Mouse (Mus musculus): ENCODE measurements around the gene Fbxo36. TPM values are rescaled to one million over a fixed set of nuclear protein-coding genes. Genes with fewer than 3 reads are reported as not detected.

Gene Fbxo36
- polyA plus RNA-seq, 1 experiment from 2014 or later = 28.9 TPM

DNA sequence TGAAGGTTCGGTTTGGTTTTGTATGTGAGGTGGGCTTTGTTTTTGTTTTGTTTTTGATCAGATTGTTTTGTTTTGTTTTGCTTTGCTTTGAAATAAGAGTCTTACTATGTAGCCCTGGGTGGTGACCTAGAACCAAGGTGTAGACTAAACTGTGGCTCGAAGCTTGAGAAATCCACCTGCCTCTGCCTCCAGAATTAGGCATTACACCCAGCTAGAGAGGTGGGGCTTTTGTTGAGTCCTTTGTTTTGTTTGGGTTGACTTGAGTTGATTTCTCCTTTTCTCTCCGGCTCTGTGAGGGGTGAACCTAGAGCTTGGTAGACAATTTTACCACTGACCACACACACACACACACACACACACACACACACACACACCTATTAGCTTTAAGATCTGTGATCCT is 1.4 kb downstream of the Fbxo36 start:
- H3K27ac ChIP-seq (replicated peaks) = no peak overlapping the region
- H3K4me2 ChIP-seq (replicated peaks) = peak overlapping the region; percentile 65; the same call in 1 of the 2 replicates
- H3K4me1 ChIP-seq = peaks cover 5% of the 10 kb centered on the region; the same call in 1 of the 2 replicates
- no peaks in the 10 kb centered on the region for H3K27me3 ChIP-seq
- ATAC-seq (ENCODE audit: insufficient number of reproducible peaks, low FRiP score, low TSS enrichment, low read depth) = no peak
- no peak overlapping the region for H3K9ac ChIP-seq
- H3K9me3 ChIP-seq (replicated peaks) = no peaks in the 10 kb centered on the region
- H3K36me3 ChIP-seq = no peaks in the 10 kb centered on the region
- peak overlapping the region; percentile 93 for H3K4me3 ChIP-seq (replicated peaks)
- WGBS = 61% methylated on average over 3 of the region's 3 CpGs

DNA sequence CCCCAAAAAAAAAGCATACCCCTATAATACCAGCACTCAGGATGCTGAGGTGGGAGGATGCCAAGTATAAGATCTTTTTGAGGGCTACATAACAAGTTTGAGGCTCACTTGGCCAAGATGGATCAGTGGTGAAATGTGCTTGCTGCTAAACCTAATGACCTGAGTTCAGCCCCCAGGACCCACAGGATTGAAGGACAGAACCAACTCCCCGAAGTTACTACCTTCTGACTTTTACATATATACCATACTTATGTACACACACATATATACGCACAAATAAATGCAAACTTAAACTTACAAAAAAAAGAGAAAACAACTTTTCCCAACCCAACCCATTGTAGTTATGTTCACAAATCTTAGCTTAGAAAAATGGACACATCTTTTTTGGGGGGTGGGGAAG is 3.7 kb downstream of the Fbxo36 start:
- Histone ChIP-seq H3K27ac (replicated peaks) (no peak overlapping the region), H3K9ac (no peak overlapping the region), H3K4me2 (replicated peaks) (no peak overlapping the region), H3K36me3 (no peaks in the 10 kb centered on the region), H3K4me3 (replicated peaks) (no peak overlapping the region), H3K27me3 (no peaks in the 10 kb centered on the region), H3K4me1 (no peaks in the 10 kb centered on the region), H3K9me3 (replicated peaks) (no peaks in the 10 kb centered on the region)
- ATAC-seq (ENCODE audit: insufficient number of reproducible peaks, low FRiP score, low TSS enrichment, low read depth) = no peak
- WGBS = 91% methylated on average over 2 of the region's 2 CpGs

DNA sequence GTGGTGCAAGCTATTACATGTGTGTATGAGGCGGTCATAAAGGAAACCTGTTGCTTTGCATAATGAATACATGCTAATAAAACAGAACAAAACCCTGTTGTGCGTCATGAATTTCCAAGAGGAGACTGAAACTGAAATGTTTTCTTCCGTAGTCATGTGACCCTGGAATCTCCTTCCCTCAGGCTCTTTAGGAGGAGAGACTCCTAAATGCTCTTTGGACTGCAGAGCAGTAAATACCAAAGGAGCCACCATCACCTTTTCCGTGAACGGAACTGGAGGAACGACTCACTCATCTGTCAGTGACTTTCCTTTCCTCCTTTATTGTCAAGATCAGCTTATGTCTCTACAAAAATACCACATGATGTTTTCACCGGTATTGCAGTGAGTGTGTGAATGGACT is 8.1 kb downstream of the Fbxo36 start:
- Histone ChIP-seq H3K9ac (no peak overlapping the region), H3K4me2 (replicated peaks) (no peak overlapping the region), H3K4me3 (replicated peaks) (no peak overlapping the region), H3K9me3 (replicated peaks) (no peaks in the 10 kb centered on the region), H3K4me1 (no peaks in the 10 kb centered on the region), H3K36me3 (peaks cover 4% of the 10 kb centered on the region; the same call in 1 of the 2 replicates), H3K27ac (replicated peaks) (no peak overlapping the region), H3K27me3 (no peaks in the 10 kb centered on the region)
- ATAC-seq (ENCODE audit: insufficient number of reproducible peaks, low FRiP score, low TSS enrichment, low read depth) = no peak
- WGBS = 79% methylated on average over 7 of the region's 7 CpGs

DNA sequence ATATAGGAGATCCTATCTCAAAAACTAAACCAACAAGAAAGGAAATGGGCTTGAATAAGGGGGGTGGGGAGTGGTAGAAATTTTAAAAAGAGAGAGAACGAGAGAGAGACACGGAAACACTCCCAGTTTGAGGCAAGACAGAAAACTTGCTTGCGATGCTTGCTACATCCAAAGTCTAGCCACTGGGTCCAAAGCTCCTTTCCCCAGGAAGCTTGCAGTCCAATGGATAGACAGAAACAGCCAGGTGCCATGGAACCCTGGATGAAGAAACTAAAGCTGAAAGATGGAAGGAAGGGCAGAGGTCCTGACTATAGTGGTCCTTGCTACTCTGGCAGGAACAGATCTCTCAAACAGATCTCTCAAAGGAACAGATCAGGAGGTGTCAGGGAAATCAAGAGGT is 8.7 kb downstream of the Fbxo36 start:
- Histone ChIP-seq H3K9me3 (replicated peaks) (no peaks in the 10 kb centered on the region), H3K27me3 (no peaks in the 10 kb centered on the region), H3K36me3 (peaks cover 4% of the 10 kb centered on the region; the same call in 1 of the 2 replicates), H3K4me1 (no peaks in the 10 kb centered on the region), H3K4me2 (replicated peaks) (no peak overlapping the region), H3K9ac (no peak overlapping the region), H3K4me3 (replicated peaks) (no peak overlapping the region), H3K27ac (replicated peaks) (no peak overlapping the region)
- WGBS = 93% methylated on average over 3 of the region's 3 CpGs
- no peak for ATAC-seq (ENCODE audit: insufficient number of reproducible peaks, low FRiP score, low TSS enrichment, low read depth)

DNA sequence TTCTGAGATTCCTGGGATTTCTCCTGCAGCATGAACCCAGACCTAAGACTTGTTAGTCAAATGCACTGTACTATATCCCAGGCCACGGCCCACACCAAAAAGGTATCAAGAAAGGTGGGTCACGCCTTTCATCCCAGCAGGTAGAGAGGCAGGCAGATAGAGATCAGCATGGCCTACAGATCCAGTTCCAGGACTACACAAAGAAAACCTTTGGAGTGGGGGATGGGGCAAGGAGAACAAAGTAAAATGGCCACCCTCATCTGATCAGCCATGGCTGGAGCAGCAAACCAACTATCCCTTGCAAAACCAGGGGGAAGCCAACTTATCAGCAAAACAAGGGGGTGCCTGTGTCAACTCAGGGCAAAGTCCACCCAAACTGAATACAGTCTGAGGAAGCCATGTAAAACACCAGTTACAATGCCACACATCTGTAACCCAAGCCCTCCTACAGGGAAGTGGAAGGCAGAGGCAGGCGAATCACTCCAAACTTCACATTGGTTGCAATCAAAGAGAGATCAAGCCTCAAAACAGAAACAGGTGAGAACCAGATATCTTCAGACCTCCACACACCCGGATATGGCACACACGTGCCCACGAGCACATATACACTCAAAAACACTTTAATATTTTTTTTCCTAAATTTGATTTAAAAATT is 9.3 kb downstream of the Fbxo36 start:
- no peak for ATAC-seq (ENCODE audit: insufficient number of reproducible peaks, low FRiP score, low TSS enrichment, low read depth)
- Histone ChIP-seq H3K36me3 (peaks cover 4% of the 10 kb centered on the region; the same call in 1 of the 2 replicates), H3K4me1 (no peaks in the 10 kb centered on the region), H3K9ac (no peak overlapping the region), H3K27ac (replicated peaks) (no peak overlapping the region), H3K27me3 (no peaks in the 10 kb centered on the region), H3K9me3 (replicated peaks) (no peaks in the 10 kb centered on the region), H3K4me3 (replicated peaks) (no peak overlapping the region), H3K4me2 (replicated peaks) (no peak overlapping the region)
- 95% methylated on average over 6 of the region's 6 CpGs for WGBS

DNA sequence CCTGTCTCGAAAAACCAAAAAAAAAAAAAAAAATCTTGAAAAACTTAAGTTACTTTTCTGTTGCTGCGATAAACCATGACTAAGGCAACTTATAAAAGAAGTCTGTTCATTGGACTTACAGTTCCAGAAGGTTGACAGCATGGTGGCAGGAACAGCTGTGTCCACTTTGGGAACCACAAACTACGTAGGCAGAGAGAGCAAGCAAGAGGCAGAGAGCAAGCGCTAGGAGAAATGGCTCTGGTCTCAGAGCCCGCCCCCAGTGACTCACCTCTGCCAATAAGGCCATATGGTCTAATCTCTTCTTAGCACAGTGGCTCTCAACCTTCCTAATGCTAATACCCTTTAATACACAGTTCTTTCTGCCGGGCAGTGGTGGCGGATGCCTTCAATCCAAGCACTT is 10.2 kb downstream of the Fbxo36 start:
- Histone ChIP-seq H3K36me3 (peaks cover 4% of the 10 kb centered on the region; the same call in 1 of the 2 replicates), H3K27me3 (no peaks in the 10 kb centered on the region), H3K4me3 (replicated peaks) (no peak overlapping the region), H3K27ac (replicated peaks) (no peak overlapping the region), H3K9ac (no peak overlapping the region), H3K4me2 (replicated peaks) (no peak overlapping the region), H3K4me1 (no peaks in the 10 kb centered on the region), H3K9me3 (replicated peaks) (no peaks in the 10 kb centered on the region)
- WGBS = 94% methylated on average over 7 of the region's 7 CpGs
- ATAC-seq (ENCODE audit: insufficient number of reproducible peaks, low FRiP score, low TSS enrichment, low read depth) = no peak

DNA sequence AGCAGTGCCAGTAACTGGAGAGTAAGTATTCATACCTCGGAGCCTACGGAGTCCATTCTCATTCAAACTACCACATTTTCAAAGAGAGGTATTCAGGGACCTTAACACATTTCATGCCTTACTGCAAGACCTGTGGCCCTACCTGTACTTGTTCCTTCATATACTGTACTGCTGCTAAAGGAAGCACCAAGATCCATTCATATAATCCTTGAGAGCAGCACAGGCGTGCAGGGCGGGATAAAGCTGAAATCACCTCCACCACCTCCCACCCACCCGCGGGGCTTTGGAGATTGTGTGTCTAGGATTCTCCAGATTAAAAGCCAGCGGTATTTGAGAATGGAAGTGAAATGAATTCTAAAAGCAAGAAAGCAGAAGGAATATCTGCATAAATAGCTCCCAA is 10.8 kb downstream of the Fbxo36 start:
- WGBS = 91% methylated on average over 7 of the region's 7 CpGs
- Histone ChIP-seq H3K4me1 (no peaks in the 10 kb centered on the region), H3K4me2 (replicated peaks) (no peak overlapping the region), H3K36me3 (peaks cover 4% of the 10 kb centered on the region; the same call in 1 of the 2 replicates), H3K9me3 (replicated peaks) (no peaks in the 10 kb centered on the region), H3K9ac (no peak overlapping the region), H3K27me3 (no peaks in the 10 kb centered on the region), H3K27ac (replicated peaks) (no peak overlapping the region), H3K4me3 (replicated peaks) (no peak overlapping the region)
- ATAC-seq (ENCODE audit: insufficient number of reproducible peaks, low FRiP score, low TSS enrichment, low read depth) = no peak

DNA sequence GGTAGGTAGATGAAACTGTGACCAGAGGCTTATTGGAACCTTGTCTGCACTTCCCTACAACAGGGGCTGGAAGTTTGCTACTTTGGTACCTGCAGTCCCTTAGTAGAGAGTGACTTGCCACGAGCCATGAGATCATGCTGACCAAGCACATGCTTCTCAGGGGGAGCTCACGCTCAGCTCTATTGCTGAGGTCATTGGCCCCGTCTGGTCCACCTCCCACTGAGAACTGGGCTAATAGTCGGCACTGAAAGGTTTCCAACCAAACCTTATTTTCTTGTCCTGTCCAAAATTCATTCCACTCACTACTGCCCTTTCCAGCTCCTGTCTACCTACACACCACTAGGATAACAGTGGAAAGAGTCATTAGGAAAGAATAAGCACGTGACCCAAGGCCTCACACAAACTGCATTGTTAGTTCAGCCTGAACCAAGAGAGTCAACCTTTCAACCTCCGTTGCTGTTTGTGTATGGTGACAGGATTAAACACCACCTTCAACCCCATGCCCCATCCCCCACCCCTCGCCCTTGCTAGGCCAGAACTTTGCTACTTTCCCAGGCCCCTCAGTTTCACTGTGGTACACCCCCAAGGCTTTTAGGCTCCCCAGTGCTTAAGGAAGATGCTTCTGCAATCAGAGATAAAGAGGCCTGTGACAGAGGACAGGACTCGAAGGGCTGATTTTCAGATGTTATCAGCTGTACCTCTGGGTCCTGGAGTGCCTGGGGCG is 12.0 kb downstream of the Fbxo36 start:
- WGBS = 32% methylated on average over 9 of the region's 9 CpGs
- H3K36me3 ChIP-seq = peaks cover 4% of the 10 kb centered on the region; the same call in 1 of the 2 replicates
- H3K27ac ChIP-seq (replicated peaks) = no peak overlapping the region
- ATAC-seq (ENCODE audit: insufficient number of reproducible peaks, low FRiP score, low TSS enrichment, low read depth) = no peak
- H3K9me3 ChIP-seq (replicated peaks) = no peaks in the 10 kb centered on the region
- H3K4me2 ChIP-seq (replicated peaks) = no peak overlapping the region
- no peaks in the 10 kb centered on the region for H3K27me3 ChIP-seq
- no peaks in the 10 kb centered on the region for H3K4me1 ChIP-seq
- no peak overlapping the region for H3K4me3 ChIP-seq (replicated peaks)
- H3K9ac ChIP-seq = no peak overlapping the region

DNA sequence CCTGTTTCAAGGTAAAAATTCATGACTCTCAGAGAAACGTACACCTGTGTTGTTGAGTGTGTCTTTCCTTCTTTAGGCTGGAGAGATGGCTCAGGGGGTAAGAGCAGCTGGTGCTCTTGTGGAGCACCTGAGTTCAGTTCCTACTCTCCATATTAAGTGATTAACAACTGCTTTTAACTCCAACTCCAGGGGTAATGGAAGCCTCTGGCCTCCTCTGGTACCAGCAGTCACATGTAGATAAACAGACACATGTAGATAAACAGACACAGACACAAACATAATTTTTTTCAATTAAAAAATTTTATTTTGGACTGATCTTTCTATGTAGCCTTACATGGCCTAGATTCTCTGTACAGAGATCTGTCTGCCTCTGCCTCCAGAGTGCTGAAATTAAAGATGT is 14.1 kb downstream of the Fbxo36 start:
- Histone ChIP-seq H3K9ac (no peak overlapping the region), H3K9me3 (replicated peaks) (no peaks in the 10 kb centered on the region), H3K27me3 (no peaks in the 10 kb centered on the region), H3K4me2 (replicated peaks) (no peak overlapping the region), H3K36me3 (peaks cover 4% of the 10 kb centered on the region; the same call in 1 of the 2 replicates), H3K27ac (replicated peaks) (no peak overlapping the region), H3K4me3 (replicated peaks) (no peak overlapping the region), H3K4me1 (no peaks in the 10 kb centered on the region)
- WGBS = 78% methylated on average over 1 of the region's 1 CpGs
- no peak for ATAC-seq (ENCODE audit: insufficient number of reproducible peaks, low FRiP score, low TSS enrichment, low read depth)

DNA sequence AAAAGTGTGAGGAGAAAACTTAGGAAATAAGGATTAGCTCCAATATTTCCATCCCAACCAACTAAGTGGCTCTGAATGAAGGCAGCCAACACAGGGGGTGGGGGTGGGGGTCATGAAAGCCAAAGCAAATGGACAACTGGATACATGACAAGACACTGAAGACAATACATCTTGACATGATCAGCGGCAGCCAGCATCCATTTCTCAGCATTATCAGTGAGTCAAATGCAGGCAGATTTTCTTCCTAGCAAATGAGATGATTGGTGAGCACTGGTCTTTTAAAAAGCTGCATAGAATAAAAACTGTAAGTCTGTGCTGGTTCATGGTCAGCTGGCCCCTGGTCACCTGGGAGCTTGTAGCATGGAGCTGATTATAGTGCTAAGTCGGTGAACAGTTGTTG is 15.3 kb downstream of the Fbxo36 start:
- Histone ChIP-seq H3K27ac (replicated peaks) (no peak overlapping the region), H3K4me1 (no peaks in the 10 kb centered on the region), H3K4me3 (replicated peaks) (no peak overlapping the region), H3K9me3 (replicated peaks) (no peaks in the 10 kb centered on the region), H3K9ac (no peak overlapping the region), H3K27me3 (no peaks in the 10 kb centered on the region), H3K4me2 (replicated peaks) (no peak overlapping the region), H3K36me3 (no peaks in the 10 kb centered on the region)
- WGBS = 82% methylated on average over 2 of the region's 2 CpGs
- ATAC-seq (ENCODE audit: insufficient number of reproducible peaks, low FRiP score, low TSS enrichment, low read depth) = no peak

DNA sequence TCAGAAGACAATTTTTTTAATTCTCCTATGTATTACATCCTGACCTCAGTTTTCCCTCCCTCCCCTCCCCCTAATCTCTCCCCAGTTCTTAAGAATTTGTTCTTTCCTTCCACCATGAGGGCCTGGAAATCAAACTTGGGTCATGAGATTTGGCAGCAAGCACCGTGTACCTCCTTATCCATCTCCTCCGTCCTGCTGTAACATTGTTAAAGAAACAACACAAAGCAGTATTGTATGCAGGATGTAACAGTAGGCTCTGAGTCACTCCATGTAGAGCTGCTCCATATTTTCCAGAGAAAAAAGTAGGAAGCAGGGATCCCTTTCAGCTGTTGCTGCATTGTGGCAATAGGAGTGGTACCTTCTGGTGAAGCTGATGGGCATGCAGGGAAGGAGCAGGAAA is 16.1 kb downstream of the Fbxo36 start:
- WGBS = 52% methylated on average over 2 of the region's 2 CpGs
- H3K9me3 ChIP-seq (replicated peaks) = no peaks in the 10 kb centered on the region
- H3K27ac ChIP-seq (replicated peaks) = no peak overlapping the region
- no peak for ATAC-seq (ENCODE audit: insufficient number of reproducible peaks, low FRiP score, low TSS enrichment, low read depth)
- no peaks in the 10 kb centered on the region for H3K4me1 ChIP-seq
- no peaks in the 10 kb centered on the region for H3K36me3 ChIP-seq
- no peak overlapping the region for H3K4me2 ChIP-seq (replicated peaks)
- no peak overlapping the region for H3K9ac ChIP-seq
- H3K27me3 ChIP-seq = no peaks in the 10 kb centered on the region
- H3K4me3 ChIP-seq (replicated peaks) = no peak overlapping the region

DNA sequence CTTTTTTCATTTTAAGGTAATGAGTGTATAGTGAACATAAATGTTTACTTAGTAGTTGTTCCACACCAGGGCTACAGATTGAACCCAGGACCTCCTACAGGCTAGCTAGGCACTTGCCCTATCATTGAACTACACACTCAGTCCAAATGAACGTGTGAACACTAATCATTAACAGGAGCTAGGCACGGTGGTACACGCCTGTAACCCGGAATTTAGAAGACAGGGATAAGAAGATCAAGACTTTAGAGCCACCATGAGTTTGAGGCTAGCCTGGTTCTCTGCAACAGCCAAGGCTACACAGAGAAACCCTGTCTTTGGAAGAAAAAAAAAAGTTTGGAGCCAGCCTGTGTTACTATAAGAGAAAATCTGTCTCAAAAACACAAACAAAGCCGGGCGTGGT is 20.0 kb downstream of the Fbxo36 start:
- Histone ChIP-seq H3K27me3 (no peaks in the 10 kb centered on the region), H3K36me3 (no peaks in the 10 kb centered on the region), H3K9ac (no peak overlapping the region), H3K4me3 (replicated peaks) (no peak overlapping the region), H3K9me3 (replicated peaks) (no peaks in the 10 kb centered on the region), H3K27ac (replicated peaks) (no peak overlapping the region), H3K4me2 (replicated peaks) (no peak overlapping the region), H3K4me1 (no peaks in the 10 kb centered on the region)
- no peak for ATAC-seq (ENCODE audit: insufficient number of reproducible peaks, low FRiP score, low TSS enrichment, low read depth)
- 89% methylated on average over 6 of the region's 6 CpGs for WGBS

Measured in embryonic facial prominence, embryonic 15.5 days (tissue).